9 mouse cellular contexts compared by ENCODE assay signal in genomic region chr7:112763513-112763912, GRCm38 (mm10).
DNase-seq lines count a peak whose midpoint lies in the region; ATAC-seq and TF ChIP-seq lines count a peak whose summit lies in the region.
"Had no signal": no experiment of that assay in that cellular context is flagged by ENCODE, and none has a peak within 500 bp of the region (broad histone marks: within the 10 kb centered on the region; RNA-seq: fewer than 3 reads in every experiment).

No protein-coding gene starts in this region.

- no peaks in the 10 kb centered on the region for H3K27me3 ChIP-seq in forebrain, embryonic 10.5 days (ENCODE audit: poor library complexity, severe bottlenecking)
- no peaks in the 10 kb centered on the region for H3K27me3 ChIP-seq in forebrain, embryonic 11.5 days (ENCODE audit: control insufficient read depth, insufficient read depth, low read length)
- H3K27me3 ChIP-seq in forebrain, postnatal 0 days (ENCODE audit: insufficient read depth, low read length): no peaks in the 10 kb centered on the region
- H3K27me3 ChIP-seq in kidney, adult 2 months (replicated peaks; ENCODE audit: control insufficient read depth, insufficient read depth, low read length): no peaks in the 10 kb centered on the region

- TF ChIP-seq CTCF in forebrain, postnatal 0 days (IDR thresholded peaks at IDR 0.05; ENCODE audit: low read depth): no peak
- TF ChIP-seq CTCF in kidney, adult 2 months (conservative IDR thresholded peaks at IDR 0.05; ENCODE audit: insufficient read depth, insufficient read length, low read depth, low read length): no peak

- DNase-seq in forebrain, embryonic 10.5 days (ENCODE audit: extremely low spot score, low spot score): no peak
- no peak for DNase-seq in forebrain, embryonic 11.5 days (ENCODE audit: low spot score)
- DNase-seq in adrenal gland, adult 8-10 months: peak; percentile 71
- no peak for DNase-seq in forebrain, postnatal 0 days
- DNase-seq in kidney, adult 2 months: peak; percentile 97
- DNase-seq in left cerebral cortex, postnatal 36 days (ENCODE audit: low spot score in 2 of 2): no peak
- DNase-seq in urinary bladder, postnatal 14 days (ENCODE audit: low spot score): no peak

- 73% methylated on average over 3 of the region's 3 CpGs for WGBS in forebrain, embryonic 10.5 days
- 74% methylated on average over 3 of the region's 3 CpGs for WGBS in forebrain, embryonic 11.5 days
- 63% methylated on average over 3 of the region's 3 CpGs for WGBS in forebrain, postnatal 0 days
- WGBS in kidney, adult 2 months: 26% methylated on average over 3 of the region's 3 CpGs

- H3K4me3 ChIP-seq in forebrain, embryonic 10.5 days: no peak overlapping the region
- no peak overlapping the region for H3K4me3 ChIP-seq in forebrain, embryonic 11.5 days (ENCODE audit: low read depth, low read length)
- no peak overlapping the region for H3K4me3 ChIP-seq in forebrain, postnatal 0 days (ENCODE audit: low read depth, low read length)
- no peak overlapping the region for H3K4me3 ChIP-seq in kidney, adult 2 months (ENCODE audit: insufficient read depth, low read depth, low read length)

- ATAC-seq in forebrain, embryonic 11.5 days (replicated peaks; ENCODE audit: low FRiP score): no peak
- ATAC-seq in forebrain, postnatal 0 days: peak; percentile 13; the same call in 1 of the 2 replicates
- no peak for ATAC-seq in granulocyte monocyte progenitor cell, adult 5-6 weeks (replicated peaks; ENCODE audit: poor library complexity, severe bottlenecking)

- intact Hi-C loops in left cerebral cortex, postnatal 36 days (cut with DNase I): loop anchor here (5.0 kb wide), 1 partner anchor 46 kb away; no protein-coding TSS in a partner anchor

- TF ChIP-seq POLR2A in kidney, adult 2 months (IDR thresholded peaks at IDR 0.05; ENCODE audit: low read depth, low read length): no peak

- peaks cover 63% of the 10 kb centered on the region for H3K4me1 ChIP-seq in forebrain, embryonic 10.5 days
- H3K4me1 ChIP-seq in forebrain, embryonic 11.5 days (replicated peaks; ENCODE audit: control insufficient read depth, insufficient read depth, low read length): peaks cover 23% of the 10 kb centered on the region; the same call in 1 of the 2 replicates
- H3K4me1 ChIP-seq in forebrain, postnatal 0 days (ENCODE audit: insufficient read depth): peaks cover 21% of the 10 kb centered on the region
- H3K4me1 ChIP-seq in kidney, adult 2 months (ENCODE audit: control insufficient read depth, insufficient read depth, low read length): peaks cover 48% of the 10 kb centered on the region

- H3K4me2 ChIP-seq in forebrain, embryonic 11.5 days (ENCODE audit: low read depth, low read length, severe bottlenecking): no peak overlapping the region
- H3K4me2 ChIP-seq in forebrain, postnatal 0 days (ENCODE audit: low read depth): no peak overlapping the region

- no peak overlapping the region for H3K9ac ChIP-seq in forebrain, embryonic 11.5 days (ENCODE audit: low read length)
- H3K9ac ChIP-seq in forebrain, postnatal 0 days: no peak overlapping the region
- H3K9ac ChIP-seq: liver, embryonic 14.5 days had no signal

- H3K27ac ChIP-seq in forebrain, embryonic 10.5 days: peak overlapping the region; percentile 17; the same call in 1 of the 2 replicates
- no peak overlapping the region for H3K27ac ChIP-seq in forebrain, embryonic 11.5 days (ENCODE audit: low read depth, low read length)
- H3K27ac ChIP-seq in forebrain, postnatal 0 days (ENCODE audit: low read depth, low read length): peak overlapping the region; percentile 16; the same call in 1 of the 2 replicates
- peak overlapping the region; percentile 70; the same call in 1 of the 2 replicates for H3K27ac ChIP-seq in kidney, adult 2 months (ENCODE audit: insufficient read depth, low read depth, low read length)
- H3K27ac ChIP-seq: liver, embryonic 14.5 days had no signal

- no peaks in the 10 kb centered on the region for H3K9me3 ChIP-seq in forebrain, embryonic 10.5 days
- H3K9me3 ChIP-seq in forebrain, embryonic 11.5 days (ENCODE audit: control insufficient read depth, low read length): no peaks in the 10 kb centered on the region
- H3K9me3 ChIP-seq in forebrain, postnatal 0 days (ENCODE audit: low read length): no peaks in the 10 kb centered on the region

- H3K36me3 ChIP-seq in forebrain, embryonic 10.5 days (replicated peaks): peaks cover 21% of the 10 kb centered on the region
- no peaks in the 10 kb centered on the region for H3K36me3 ChIP-seq in forebrain, embryonic 11.5 days (ENCODE audit: control insufficient read depth, insufficient read depth, low read length)
- no peaks in the 10 kb centered on the region for H3K36me3 ChIP-seq in forebrain, postnatal 0 days (ENCODE audit: insufficient read depth)
- no peaks in the 10 kb centered on the region for H3K36me3 ChIP-seq in kidney, adult 2 months (ENCODE audit: control insufficient read depth, insufficient read depth, low read length)

Comparison
In these comparisons a context has a peak if more than half of its experiments do, and no peak if none do; other contexts are left out.
1. DNase-seq: peak in adrenal gland, adult 8-10 months (single experiment) and kidney, adult 2 months (single experiment); none in forebrain, embryonic 10.5 days (single experiment), forebrain, embryonic 11.5 days (single experiment), forebrain, postnatal 0 days (single experiment), left cerebral cortex, postnatal 36 days (0 of 2) and urinary bladder, postnatal 14 days (single experiment).